Mouse (Mus musculus): ENCODE data around the gene Eif2b2. TPM values are rescaled to one million over a fixed set of nuclear protein-coding genes. Genes with fewer than 3 reads are reported as not detected.
A peak's percentile ranks its signal among the peaks of the same experiment; 100 is the strongest.

The Eif2b2 gene
- 58.7 and 64.9 TPM in 2 replicates for polyA plus RNA-seq (2015; fragmentation: Nextera tagmentation; extraction: Ambion mirVana)

DNA sequence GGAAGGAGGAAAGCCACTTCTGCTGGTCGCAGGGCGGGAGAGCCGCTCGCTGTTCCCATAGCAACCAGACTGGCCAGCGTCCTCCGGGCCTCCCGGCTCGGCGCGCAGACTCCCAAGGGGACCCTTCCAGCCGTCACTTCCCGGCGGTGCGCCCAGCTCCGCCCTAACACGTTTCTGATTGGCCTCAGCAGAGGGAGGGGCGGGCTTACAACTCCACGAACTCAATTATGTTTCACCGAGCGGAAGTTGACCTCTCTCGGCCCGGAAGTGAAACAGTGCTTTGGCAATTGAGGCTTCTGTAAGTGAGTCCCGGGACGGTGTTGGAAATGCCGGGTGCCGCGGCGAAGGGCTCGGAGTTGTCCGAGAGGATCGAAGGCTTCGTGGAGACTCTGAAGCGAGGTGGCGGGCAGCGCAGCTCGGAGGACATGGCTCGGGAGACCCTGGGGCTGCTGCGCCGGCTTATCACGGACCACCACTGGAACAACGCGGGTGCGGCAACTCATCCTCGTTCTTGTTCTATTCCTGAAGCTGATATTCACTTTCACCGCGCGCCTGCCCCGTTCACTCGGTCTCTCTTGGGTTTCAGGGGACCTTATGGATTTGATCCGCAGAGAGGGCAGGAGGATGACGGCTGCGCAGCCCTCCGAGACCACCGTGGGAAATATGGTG lies at the start of gene Eif2b2:
TSS of gene Eif2b2 (plus strand) at position 246 of the 669 bp plus-strand sequence.
- ATAC-seq (peak; percentile 100), DNase-seq (ENCODE audit: low spot score) (peak; percentile 99)
- no peaks in the 10 kb centered on the region for H3K9me3 ChIP-seq (ENCODE audit: low read length)
- H3K27me3 ChIP-seq (replicated peaks; ENCODE audit: insufficient read depth, low read length), result no peaks in the 10 kb centered on the region
- under 1% methylated on average over 54 of the region's 54 CpGs for WGBS
- H3K9ac ChIP-seq (replicated peaks; ENCODE audit: low read depth), result peak within 1 kb of the TSS; percentile 60
- H3K4me3 ChIP-seq (ENCODE audit: low read depth, low read length), result peak within 1 kb of the TSS; percentile 83
- peak within 1 kb of the TSS; percentile 86 for H3K4me2 ChIP-seq (replicated peaks; ENCODE audit: low read depth, low read length)
- peak within 1 kb of the TSS; percentile 81 for H3K27ac ChIP-seq (ENCODE audit: low read length)
- TF ChIP-seq EP300 (IDR thresholded peaks at IDR 0.05), result peak; percentile 55; the same call in 1 of the 2 replicates
- no peak for TF ChIP-seq CTCF (IDR thresholded peaks at IDR 0.05)
- 0 out of 2 replicates have a peak, but pooled peaks cover 10% of the 10 kb centered on the region for H3K36me3 ChIP-seq (ENCODE audit: insufficient read depth, low read length)
- H3K4me1 ChIP-seq (ENCODE audit: insufficient read depth, low read depth, low read length), result peaks cover 7% of the 10 kb centered on the region; the same call in 1 of the 2 replicates

DNA sequence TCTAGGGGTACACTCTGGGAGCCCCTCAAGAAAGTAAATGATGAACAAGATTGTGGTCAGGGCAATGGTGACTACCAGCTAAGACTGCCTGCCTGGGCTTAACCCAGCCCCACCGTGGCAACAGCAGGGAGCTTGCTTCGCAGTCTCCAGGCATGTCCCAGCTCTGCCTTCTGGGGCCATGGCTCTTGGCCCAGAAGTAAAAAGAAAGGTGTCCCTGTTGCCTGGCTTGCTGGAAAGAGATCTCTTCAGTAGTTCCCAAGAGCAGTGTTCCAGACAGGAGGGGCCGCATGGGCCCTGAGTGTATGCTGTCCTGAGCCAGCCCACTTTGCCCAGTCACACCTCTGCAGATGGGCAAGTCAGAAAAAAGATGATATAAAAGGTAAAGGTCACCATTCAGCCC lies 49.4 kb upstream of the Eif2b2 start:
- Histone ChIP-seq H3K4me1 (ENCODE audit: insufficient read depth, low read depth, low read length) (peaks cover 3% of the 10 kb centered on the region; the same call in 1 of the 2 replicates), H3K4me3 (ENCODE audit: low read depth, low read length) (no peak overlapping the region), H3K4me2 (replicated peaks; ENCODE audit: low read depth, low read length) (peak overlapping the region; percentile 37; the same call in 1 of the 2 replicates), H3K9me3 (ENCODE audit: low read length) (no peaks in the 10 kb centered on the region), H3K27ac (ENCODE audit: low read length) (no peak overlapping the region), H3K36me3 (ENCODE audit: insufficient read depth, low read length) (no peaks in the 10 kb centered on the region), H3K27me3 (replicated peaks; ENCODE audit: insufficient read depth, low read length) (no peaks in the 10 kb centered on the region), H3K9ac (replicated peaks; ENCODE audit: low read depth) (no peak overlapping the region)
- TF ChIP-seq CTCF (IDR thresholded peaks at IDR 0.05), result no peak
- TF ChIP-seq EP300 (IDR thresholded peaks at IDR 0.05), result no peak
- DNase-seq (ENCODE audit: low spot score) (no peak), ATAC-seq (peak; percentile 7; the same call in 1 of the 2 replicates)
- 61% methylated on average over 3 of the region's 3 CpGs for WGBS

DNA sequence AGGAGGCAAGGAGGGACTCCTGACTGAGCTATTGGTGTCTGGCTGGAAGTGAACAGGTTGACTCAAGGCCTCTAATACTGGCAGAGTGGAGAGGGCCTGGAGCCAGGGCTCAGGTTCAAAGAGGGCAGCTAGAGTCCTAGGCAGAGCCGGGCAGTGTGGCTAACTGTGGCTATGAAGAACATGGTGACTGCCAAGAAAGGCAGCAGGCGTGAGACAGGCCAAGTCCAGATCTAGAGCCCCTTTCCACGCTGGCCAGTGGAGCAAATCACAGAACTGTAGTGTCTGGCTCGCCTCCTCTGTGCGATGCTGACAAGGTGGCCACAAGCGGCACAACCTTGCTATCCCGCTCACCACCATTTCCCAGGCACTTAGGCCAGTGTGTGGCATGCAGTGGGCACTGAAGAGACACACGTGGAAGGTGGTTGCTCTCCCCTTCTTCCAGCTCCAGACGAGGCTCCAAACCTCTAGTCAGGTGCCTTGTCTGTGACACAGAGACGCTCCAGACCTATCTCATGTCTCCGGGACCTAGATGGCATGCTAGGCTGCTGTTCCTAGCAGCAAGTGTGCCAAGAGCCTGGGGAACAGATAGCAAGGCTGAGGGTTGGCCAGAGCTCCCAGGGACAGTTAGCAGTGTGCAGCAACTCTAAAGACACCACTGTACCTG lies 48.9 kb upstream of the Eif2b2 start:
- H3K9me3 ChIP-seq (ENCODE audit: low read length), result no peaks in the 10 kb centered on the region
- ATAC-seq, result no peak
- no peaks in the 10 kb centered on the region for H3K36me3 ChIP-seq (ENCODE audit: insufficient read depth, low read length)
- no peak overlapping the region for H3K4me2 ChIP-seq (replicated peaks; ENCODE audit: low read depth, low read length)
- no peak overlapping the region for H3K27ac ChIP-seq (ENCODE audit: low read length)
- H3K9ac ChIP-seq (replicated peaks; ENCODE audit: low read depth), result no peak overlapping the region
- TF ChIP-seq EP300 (IDR thresholded peaks at IDR 0.05) (no peak), CTCF (IDR thresholded peaks at IDR 0.05) (no peak)
- H3K4me1 ChIP-seq (ENCODE audit: insufficient read depth, low read depth, low read length), result peaks cover 3% of the 10 kb centered on the region; the same call in 1 of the 2 replicates
- DNase-seq (ENCODE audit: low spot score), result no peak
- H3K27me3 ChIP-seq (replicated peaks; ENCODE audit: insufficient read depth, low read length), result no peaks in the 10 kb centered on the region
- 79% methylated on average over 11 of the region's 11 CpGs for WGBS
- no peak overlapping the region for H3K4me3 ChIP-seq (ENCODE audit: low read depth, low read length)

DNA sequence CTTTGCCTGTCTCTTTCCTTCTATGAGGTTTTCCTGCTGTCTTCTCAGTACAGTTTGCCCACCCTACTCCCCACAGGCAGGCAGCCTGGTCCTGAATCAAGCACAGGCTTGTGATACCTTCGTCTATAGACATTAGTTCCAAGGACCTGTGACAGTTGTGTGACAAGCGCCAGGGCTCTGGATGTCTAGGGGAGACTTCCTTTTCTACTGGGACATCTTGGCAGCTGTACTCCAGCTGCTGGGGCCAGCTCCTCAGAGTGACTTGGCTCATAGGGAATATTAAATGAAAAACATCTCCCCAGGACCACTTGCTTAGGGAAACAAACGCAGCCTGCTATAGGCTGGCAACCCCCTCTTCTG lies 48.4 kb upstream of the Eif2b2 start:
- ATAC-seq (no peak), DNase-seq (ENCODE audit: low spot score) (no peak)
- 63% methylated on average over 3 of the region's 3 CpGs for WGBS
- Histone ChIP-seq H3K36me3 (ENCODE audit: insufficient read depth, low read length) (no peaks in the 10 kb centered on the region), H3K9ac (replicated peaks; ENCODE audit: low read depth) (no peak overlapping the region), H3K4me2 (replicated peaks; ENCODE audit: low read depth, low read length) (no peak overlapping the region), H3K27me3 (replicated peaks; ENCODE audit: insufficient read depth, low read length) (no peaks in the 10 kb centered on the region), H3K4me3 (ENCODE audit: low read depth, low read length) (no peak overlapping the region), H3K9me3 (ENCODE audit: low read length) (no peaks in the 10 kb centered on the region), H3K4me1 (ENCODE audit: insufficient read depth, low read depth, low read length) (peaks cover 7% of the 10 kb centered on the region; the same call in 1 of the 2 replicates), H3K27ac (ENCODE audit: low read length) (no peak overlapping the region)
- no peak for TF ChIP-seq CTCF (IDR thresholded peaks at IDR 0.05)
- no peak for TF ChIP-seq EP300 (IDR thresholded peaks at IDR 0.05)

DNA sequence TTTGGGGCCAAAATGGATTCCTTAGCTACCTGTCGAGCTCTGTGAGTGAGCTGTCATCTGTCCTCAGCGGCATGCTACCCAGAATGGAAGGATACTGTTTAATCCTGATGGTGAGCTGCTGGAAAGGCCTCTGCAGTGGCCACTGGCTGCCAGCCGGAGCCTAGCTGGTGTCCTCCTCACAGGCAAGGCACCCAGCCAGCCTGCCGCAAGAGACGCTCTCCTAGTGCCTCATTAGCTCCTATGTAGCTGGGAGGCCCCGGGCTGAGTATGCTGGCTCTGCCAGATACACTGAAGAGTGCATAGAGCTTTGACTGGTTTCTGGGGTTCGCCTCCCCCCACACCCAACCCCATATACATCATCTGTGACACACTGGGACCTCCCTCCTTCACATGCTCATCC lies 45.3 kb upstream of the Eif2b2 start:
- H3K4me2 ChIP-seq (replicated peaks; ENCODE audit: low read depth, low read length), result no peak overlapping the region
- TF ChIP-seq EP300 (IDR thresholded peaks at IDR 0.05) (no peak), CTCF (IDR thresholded peaks at IDR 0.05) (no peak; the same call in 1 of the 2 replicates)
- DNase-seq (ENCODE audit: low spot score) (no peak), ATAC-seq (no peak)
- no peak overlapping the region for H3K27ac ChIP-seq (ENCODE audit: low read length)
- no peak overlapping the region for H3K9ac ChIP-seq (replicated peaks; ENCODE audit: low read depth)
- no peaks in the 10 kb centered on the region for H3K9me3 ChIP-seq (ENCODE audit: low read length)
- no peak overlapping the region for H3K4me3 ChIP-seq (ENCODE audit: low read depth, low read length)
- H3K27me3 ChIP-seq (replicated peaks; ENCODE audit: insufficient read depth, low read length), result no peaks in the 10 kb centered on the region
- whole genome bisulfite sequencing, result 56% methylated on average over 7 of the region's 7 CpGs
- H3K36me3 ChIP-seq (ENCODE audit: insufficient read depth, low read length), result no peaks in the 10 kb centered on the region
- H3K4me1 ChIP-seq (ENCODE audit: insufficient read depth, low read depth, low read length), result peaks cover 22% of the 10 kb centered on the region; the same call in 1 of the 2 replicates

DNA sequence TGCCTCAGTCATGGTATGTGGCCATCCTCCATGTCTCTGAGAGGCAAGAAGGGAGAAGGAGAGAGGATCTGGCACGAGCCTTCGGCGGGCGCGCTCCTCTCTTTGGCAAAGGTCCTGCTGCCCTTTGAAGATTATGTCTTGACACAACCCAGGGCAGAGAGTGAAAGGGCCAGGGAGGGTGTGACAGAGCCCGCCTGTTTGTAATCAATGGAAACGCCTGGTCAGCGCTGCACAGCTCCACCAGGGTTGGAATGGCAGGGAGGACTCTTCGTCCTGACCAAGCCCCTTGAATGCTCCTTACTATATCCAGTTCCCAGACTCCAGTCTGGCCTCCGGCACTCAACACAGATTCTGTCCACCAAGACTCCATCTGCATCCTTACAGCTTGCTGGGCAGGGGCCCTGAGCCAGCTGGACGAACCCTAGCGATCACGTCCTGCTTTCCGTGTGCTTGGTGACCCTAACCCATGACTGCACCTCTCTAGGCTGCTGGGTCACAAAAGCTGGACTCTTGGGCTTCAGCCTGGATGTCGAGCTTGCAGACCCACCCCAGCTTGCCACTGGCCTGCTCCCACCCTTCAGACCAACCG lies 44.1 kb upstream of the Eif2b2 start:
- no peak overlapping the region for H3K9ac ChIP-seq (replicated peaks; ENCODE audit: low read depth)
- H3K36me3 ChIP-seq (ENCODE audit: insufficient read depth, low read length), result no peaks in the 10 kb centered on the region
- no peaks in the 10 kb centered on the region for H3K27me3 ChIP-seq (replicated peaks; ENCODE audit: insufficient read depth, low read length)
- no peaks in the 10 kb centered on the region for H3K9me3 ChIP-seq (ENCODE audit: low read length)
- DNase-seq (ENCODE audit: low spot score) (peak; percentile 22), ATAC-seq (peak; percentile 32; the same call in 1 of the 2 replicates)
- no peak overlapping the region for H3K27ac ChIP-seq (ENCODE audit: low read length)
- 33% methylated on average over 16 of the region's 16 CpGs for WGBS
- H3K4me1 ChIP-seq (ENCODE audit: insufficient read depth, low read depth, low read length), result peaks cover 20% of the 10 kb centered on the region; the same call in 1 of the 2 replicates
- H3K4me3 ChIP-seq (ENCODE audit: low read depth, low read length), result no peak overlapping the region
- TF ChIP-seq EP300 (IDR thresholded peaks at IDR 0.05), result no peak
- peak overlapping the region; percentile 58; the same call in 1 of the 2 replicates for H3K4me2 ChIP-seq (replicated peaks; ENCODE audit: low read depth, low read length)

All from lung, postnatal 0 days (tissue).